Mouse (Mus musculus): ENCODE measurements around the gene Gm17304. TPM values are rescaled to one million over a fixed set of nuclear protein-coding genes. Genes with fewer than 3 reads are reported as not detected.

Gm17304 gene
- not detected in 2 replicates for polyA plus RNA-seq (2012; rRNA removed)

DNA sequence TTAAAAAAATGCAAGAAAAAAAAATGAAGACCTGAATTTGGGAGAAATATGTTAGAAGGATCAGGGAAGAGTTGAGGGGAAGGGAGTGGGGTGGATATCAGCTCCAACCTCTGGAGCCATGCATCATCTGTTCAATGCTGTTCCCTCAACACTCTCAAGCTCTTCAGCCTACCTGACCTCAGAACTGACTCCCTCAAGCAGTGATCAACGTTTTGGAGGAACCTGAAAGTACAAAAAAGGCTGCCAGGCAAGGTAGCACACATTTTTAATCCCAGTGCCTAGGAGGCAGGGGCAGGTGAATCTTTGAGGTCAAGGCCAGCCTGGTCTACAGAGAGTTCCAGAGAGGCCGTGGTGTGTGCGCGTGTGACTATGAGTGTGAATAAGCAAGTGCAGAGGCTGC is at the start of gene Gm17304:
Gm17304 (plus strand) TSS at position 301 of the 400 bp plus-strand sequence.
- H3K27ac ChIP-seq (ENCODE audit: insufficient read depth, low read length), result no peak within 1 kb of the TSS
- no peak within 1 kb of the TSS for H3K4me3 ChIP-seq (replicated peaks; ENCODE audit: insufficient read depth, low read depth, low read length)
- WGBS, result 93% methylated on average over 4 of the region's 4 CpGs
- TF ChIP-seq POLR2A (IDR thresholded peaks at IDR 0.05; ENCODE audit: borderline replicate concordance, insufficient read depth, low read length), result no peak
- TF ChIP-seq CTCF (IDR thresholded peaks at IDR 0.05; ENCODE audit: borderline replicate concordance, insufficient read depth, low read depth, low read length), result no peak
- H3K27me3 ChIP-seq (ENCODE audit: control insufficient read depth, insufficient read depth, low read length), result no peaks in the 10 kb centered on the region
- H3K4me1 ChIP-seq (ENCODE audit: control insufficient read depth, insufficient read depth, low read length), result peaks cover 3% of the 10 kb centered on the region; the same call in 1 of the 2 replicates
- no peak for DNase-seq

GRCm38 (mm10) chr5:106560631-106561498 is 48.0 kb upstream of the Gm17304 start:
- peak; percentile 81 to 83 for DNase-seq
- Histone ChIP-seq H3K4me1 (ENCODE audit: control insufficient read depth, insufficient read depth, low read length) (peaks cover 4% of the 10 kb centered on the region; the same call in 1 of the 2 replicates), H3K27ac (ENCODE audit: insufficient read depth, low read length) (no peak overlapping the region), H3K27me3 (ENCODE audit: control insufficient read depth, insufficient read depth, low read length) (no peaks in the 10 kb centered on the region), H3K4me3 (replicated peaks; ENCODE audit: insufficient read depth, low read depth, low read length) (peak overlapping the region; percentile 32)
- TF ChIP-seq CTCF (IDR thresholded peaks at IDR 0.05; ENCODE audit: borderline replicate concordance, insufficient read depth, low read depth, low read length) (no peak), POLR2A (IDR thresholded peaks at IDR 0.05; ENCODE audit: borderline replicate concordance, insufficient read depth, low read length) (peak; percentile 52; the same call in 1 of the 2 replicates)
- 2% methylated on average over 40 of the region's 40 CpGs for WGBS

GRCm38 (mm10) chr5:106561499-106561822 is 47.4 kb upstream of the Gm17304 start:
- H3K4me3 ChIP-seq (replicated peaks; ENCODE audit: insufficient read depth, low read depth, low read length), result peak overlapping the region; percentile 32
- DNase-seq, result no peak
- no peak for TF ChIP-seq CTCF (IDR thresholded peaks at IDR 0.05; ENCODE audit: borderline replicate concordance, insufficient read depth, low read depth, low read length)
- no peak for TF ChIP-seq POLR2A (IDR thresholded peaks at IDR 0.05; ENCODE audit: borderline replicate concordance, insufficient read depth, low read length)
- WGBS, result 8% methylated on average over 8 of the region's 8 CpGs
- no peak overlapping the region for H3K27ac ChIP-seq (ENCODE audit: insufficient read depth, low read length)
- H3K27me3 ChIP-seq (ENCODE audit: control insufficient read depth, insufficient read depth, low read length), result no peaks in the 10 kb centered on the region
- peaks cover 7% of the 10 kb centered on the region; the same call in 1 of the 2 replicates for H3K4me1 ChIP-seq (ENCODE audit: control insufficient read depth, insufficient read depth, low read length)

- 51% methylated on average over 6 of the region's 6 CpGs for WGBS
- no peak overlapping the region for H3K27ac ChIP-seq (ENCODE audit: insufficient read depth, low read length)
- no peak for DNase-seq
- no peak for TF ChIP-seq CTCF (IDR thresholded peaks at IDR 0.05; ENCODE audit: borderline replicate concordance, insufficient read depth, low read depth, low read length)
- TF ChIP-seq POLR2A (IDR thresholded peaks at IDR 0.05; ENCODE audit: borderline replicate concordance, insufficient read depth, low read length), result no peak
- no peak overlapping the region for H3K4me3 ChIP-seq (replicated peaks; ENCODE audit: insufficient read depth, low read depth, low read length)
- no peaks in the 10 kb centered on the region for H3K27me3 ChIP-seq (ENCODE audit: control insufficient read depth, insufficient read depth, low read length)
- peaks cover 7% of the 10 kb centered on the region; the same call in 1 of the 2 replicates for H3K4me1 ChIP-seq (ENCODE audit: control insufficient read depth, insufficient read depth, low read length)
Measured at GRCm38 (mm10) chr5:106566025-106566424, 42.9 kb upstream of the Gm17304 start.

- Histone ChIP-seq H3K4me1 (ENCODE audit: control insufficient read depth, insufficient read depth, low read length) (0 out of 2 replicates have a peak, but pooled peaks cover 3% of the 10 kb centered on the region), H3K4me3 (replicated peaks; ENCODE audit: insufficient read depth, low read depth, low read length) (peak overlapping the region; percentile 78), H3K27ac (ENCODE audit: insufficient read depth, low read length) (0 out of 2 replicates have a peak overlapping the region, but pooled peaks have one; percentile 3), H3K27me3 (ENCODE audit: control insufficient read depth, insufficient read depth, low read length) (no peaks in the 10 kb centered on the region)
- TF ChIP-seq POLR2A (IDR thresholded peaks at IDR 0.05; ENCODE audit: borderline replicate concordance, insufficient read depth, low read length) (no peak), CTCF (IDR thresholded peaks at IDR 0.05; ENCODE audit: borderline replicate concordance, insufficient read depth, low read depth, low read length) (no peak)
- peak in 1 of 2 experiments; percentile 59 for DNase-seq
- WGBS, result 3% methylated on average over 55 of the region's 55 CpGs
Measured at GRCm38 (mm10) chr5:106573742-106574559, 34.9 kb upstream of the Gm17304 start.

DNA sequence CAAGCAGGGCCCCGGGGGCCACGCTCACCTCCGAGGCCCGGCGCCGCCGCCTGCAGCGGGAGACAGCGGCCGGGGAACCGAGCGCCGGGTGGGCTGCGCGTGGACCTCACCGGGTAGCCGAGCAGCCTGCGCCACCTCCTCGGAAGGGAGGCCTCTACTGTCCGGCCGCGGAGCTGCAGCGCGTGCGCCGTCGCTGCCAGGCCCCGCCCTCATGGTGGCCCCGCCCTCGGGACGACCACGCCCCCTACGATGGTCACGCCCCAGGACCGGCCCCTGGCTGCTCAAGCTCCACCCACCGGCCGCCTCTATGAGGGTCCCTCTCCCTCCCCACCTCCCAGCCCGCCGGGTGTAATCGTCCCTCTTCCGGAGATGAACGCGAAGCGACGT is 34.3 kb upstream of the Gm17304 start:
- H3K27me3 ChIP-seq (ENCODE audit: control insufficient read depth, insufficient read depth, low read length), result no peaks in the 10 kb centered on the region
- WGBS, result 1% methylated on average over 45 of the region's 45 CpGs
- TF ChIP-seq CTCF (IDR thresholded peaks at IDR 0.05; ENCODE audit: borderline replicate concordance, insufficient read depth, low read depth, low read length) (peak; percentile 70), POLR2A (IDR thresholded peaks at IDR 0.05; ENCODE audit: borderline replicate concordance, insufficient read depth, low read length) (peak; percentile 77)
- DNase-seq, result peak; percentile 88 to 96
- 0 out of 2 replicates have a peak, but pooled peaks cover 3% of the 10 kb centered on the region for H3K4me1 ChIP-seq (ENCODE audit: control insufficient read depth, insufficient read depth, low read length)
- peak overlapping the region; percentile 78 for H3K4me3 ChIP-seq (replicated peaks; ENCODE audit: insufficient read depth, low read depth, low read length)
- H3K27ac ChIP-seq (ENCODE audit: insufficient read depth, low read length), result 0 out of 2 replicates have a peak overlapping the region, but pooled peaks have one; percentile 3

DNA sequence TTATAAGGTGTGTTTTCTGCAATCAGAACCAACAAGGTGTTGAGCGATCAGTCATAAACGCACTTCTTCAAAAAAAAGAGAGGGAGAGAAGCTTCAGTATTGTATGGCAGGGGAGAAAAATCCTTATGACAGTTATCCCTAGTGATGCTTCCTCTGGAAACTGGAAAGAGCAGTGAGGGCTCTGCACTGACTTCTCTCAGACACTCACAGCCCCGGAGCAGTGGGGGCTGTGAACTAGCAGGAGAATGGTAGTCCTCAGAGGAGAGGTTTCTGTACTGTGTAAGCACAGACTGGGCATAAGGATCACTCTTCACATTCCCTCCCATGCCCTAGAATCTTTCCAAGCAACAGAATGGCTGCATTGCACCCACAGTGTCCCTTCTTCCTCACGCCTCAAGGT is 33.8 kb upstream of the Gm17304 start:
- H3K4me1 ChIP-seq (ENCODE audit: control insufficient read depth, insufficient read depth, low read length), result 0 out of 2 replicates have a peak, but pooled peaks cover 3% of the 10 kb centered on the region
- peak in 1 of 2 experiments; percentile 15 for DNase-seq
- no peaks in the 10 kb centered on the region for H3K27me3 ChIP-seq (ENCODE audit: control insufficient read depth, insufficient read depth, low read length)
- TF ChIP-seq CTCF (IDR thresholded peaks at IDR 0.05; ENCODE audit: borderline replicate concordance, insufficient read depth, low read depth, low read length) (no peak), POLR2A (IDR thresholded peaks at IDR 0.05; ENCODE audit: borderline replicate concordance, insufficient read depth, low read length) (no peak)
- peak overlapping the region; percentile 78 for H3K4me3 ChIP-seq (replicated peaks; ENCODE audit: insufficient read depth, low read depth, low read length)
- 31% methylated on average over 4 of the region's 4 CpGs for WGBS
- H3K27ac ChIP-seq (ENCODE audit: insufficient read depth, low read length), result no peak overlapping the region

Data from cerebellum, adult 2 months (tissue).